Mouse (Mus musculus): ENCODE results near the gene Qrfpr. TPM values are rescaled to one million over a fixed set of nuclear protein-coding genes. Genes with fewer than 3 reads are reported as not detected.

The Qrfpr gene
- polyA plus RNA-seq, 1 experiment from 2014 or later = not detected

- H3K4me3 ChIP-seq (replicated peaks) = peak overlapping the region; percentile 84
- peak overlapping the region; percentile 87 for H3K4me2 ChIP-seq
- H3K9me3 ChIP-seq (replicated peaks) = no peaks in the 10 kb centered on the region
- no peaks in the 10 kb centered on the region for H3K27me3 ChIP-seq
- no peak overlapping the region for H3K9ac ChIP-seq
- peaks cover 18% of the 10 kb centered on the region for H3K4me1 ChIP-seq (replicated peaks)
- 10% methylated on average over 1 of the region's 1 CpGs for WGBS (ENCODE audit: insufficient replicate concordance)
- DNase-seq (no peak), ATAC-seq (ENCODE audit: low read depth) (no peak)
- H3K27ac ChIP-seq = no peak overlapping the region
- no peaks in the 10 kb centered on the region for H3K36me3 ChIP-seq
These were observed 71.6 kb downstream of the Qrfpr start for GRCm38 (mm10) chr3:36150537-36150933.

- DNase-seq (no peak), ATAC-seq (ENCODE audit: low read depth) (no peak)
- Histone ChIP-seq H3K36me3 (no peaks in the 10 kb centered on the region), H3K4me1 (replicated peaks) (no peaks in the 10 kb centered on the region), H3K4me3 (replicated peaks) (no peak overlapping the region), H3K4me2 (no peak overlapping the region), H3K27ac (no peak overlapping the region), H3K9ac (no peak overlapping the region), H3K9me3 (replicated peaks) (no peaks in the 10 kb centered on the region), H3K27me3 (no peaks in the 10 kb centered on the region)
These were observed 83.1 kb downstream of the Qrfpr start for GRCm38 (mm10) chr3:36138996-36139395.

- no peak overlapping the region for H3K27ac ChIP-seq
- H3K4me3 ChIP-seq (replicated peaks) = no peak overlapping the region
- H3K36me3 ChIP-seq = no peaks in the 10 kb centered on the region
- H3K27me3 ChIP-seq = no peaks in the 10 kb centered on the region
- no peak overlapping the region for H3K9ac ChIP-seq
- DNase-seq = no peak
- 52% methylated on average over 1 of the region's 1 CpGs for WGBS (ENCODE audit: insufficient replicate concordance)
- no peak for ATAC-seq (ENCODE audit: low read depth)
- no peak overlapping the region for H3K4me2 ChIP-seq
- no peaks in the 10 kb centered on the region for H3K4me1 ChIP-seq (replicated peaks)
- H3K9me3 ChIP-seq (replicated peaks) = no peaks in the 10 kb centered on the region
These were observed 83.9 kb downstream of the Qrfpr start for GRCm38 (mm10) chr3:36138171-36138660.

GRCm38 (mm10) chr3:36137560-36137959 is 84.6 kb downstream of the Qrfpr start:
- 32% methylated on average over 2 of the region's 2 CpGs for WGBS (ENCODE audit: insufficient replicate concordance)

GRCm38 (mm10) chr3:36136152-36136551 is 86.0 kb downstream of the Qrfpr start:
- Histone ChIP-seq H3K4me3 (replicated peaks) (no peak overlapping the region), H3K27me3 (no peaks in the 10 kb centered on the region)
- no peak for ATAC-seq (ENCODE audit: low read depth)

More at GRCm38 (mm10) chr3:36137560-36137959, 84.6 kb downstream of the Qrfpr start:
- no peaks in the 10 kb centered on the region for H3K27me3 ChIP-seq
- no peak overlapping the region for H3K27ac ChIP-seq
- ATAC-seq (ENCODE audit: low read depth) = no peak
- no peak overlapping the region for H3K9ac ChIP-seq
- DNase-seq = no peak
- H3K4me3 ChIP-seq (replicated peaks) = no peak overlapping the region
- no peaks in the 10 kb centered on the region for H3K4me1 ChIP-seq (replicated peaks)
- no peak overlapping the region for H3K4me2 ChIP-seq
- no peaks in the 10 kb centered on the region for H3K36me3 ChIP-seq
- H3K9me3 ChIP-seq (replicated peaks) = no peaks in the 10 kb centered on the region

More at GRCm38 (mm10) chr3:36136152-36136551, 86.0 kb downstream of the Qrfpr start:
- H3K9ac ChIP-seq = no peak overlapping the region
- H3K4me2 ChIP-seq = no peak overlapping the region
- H3K9me3 ChIP-seq (replicated peaks) = no peaks in the 10 kb centered on the region
- no peaks in the 10 kb centered on the region for H3K36me3 ChIP-seq
- DNase-seq = no peak
- H3K27ac ChIP-seq = no peak overlapping the region
- H3K4me1 ChIP-seq (replicated peaks) = no peaks in the 10 kb centered on the region

Other genes starting within 250 kb of the Qrfpr start
- 13.9 and 14.4 TPM in 2 replicates for gene Mccc1, start 221.6 kb downstream of the Qrfpr start, polyA plus RNA-seq (2015; fragmentation: Nextera tagmentation; extraction: Ambion mirVana)
- gene Ccdc144b, start 168.8 kb downstream of the Qrfpr start, polyA plus RNA-seq (2015; fragmentation: Nextera tagmentation; extraction: Ambion mirVana) = not detected in 2 replicates
- gene Acad9, start 156.3 kb downstream of the Qrfpr start, polyA plus RNA-seq (2015; fragmentation: Nextera tagmentation; extraction: Ambion mirVana) = 35.5 and 41.5 TPM in 2 replicates
- gene D3Ertd254e, start 71.3 kb downstream of the Qrfpr start, polyA plus RNA-seq (2015; fragmentation: Nextera tagmentation; extraction: Ambion mirVana) = 1.2 and 1.4 TPM in 2 replicates